Mouse (Mus musculus) adipocyte (in vitro differentiated cells): ENCODE data around the gene Camk2b.

Experiments
- DNase-seq: peaks from one replicate; pipeline ENCODE4 v3.0.0-alpha.2; 2016; ENCODE audit warnings: low spot score

The Camk2b gene

DNA sequence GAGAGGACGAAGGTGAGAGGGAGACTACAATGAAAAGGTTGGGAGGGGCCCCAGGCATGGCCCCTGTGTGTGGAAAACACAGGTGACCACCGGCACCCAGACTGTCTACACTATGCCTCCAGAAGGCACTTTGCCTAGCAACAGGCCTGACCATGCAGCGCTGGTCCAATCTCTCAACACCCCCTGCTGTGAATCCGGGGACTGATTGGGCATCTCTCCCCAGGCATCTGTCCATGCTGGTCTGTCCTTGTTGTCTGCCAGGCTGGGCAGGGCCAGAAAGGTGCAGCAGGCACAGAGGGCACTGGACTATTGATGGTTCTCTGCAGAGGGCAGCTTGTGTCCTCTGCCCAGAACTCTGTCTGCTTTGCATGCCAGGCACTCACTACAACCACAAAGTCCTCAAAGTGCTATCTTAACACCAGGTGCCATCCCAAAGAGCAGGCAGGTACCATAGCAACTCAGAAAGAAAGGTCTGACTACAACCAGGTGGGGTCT lies 16.0 kb downstream of the Camk2b start:
- no peak for DNase-seq

GRCm38 (mm10) chr11:6048208-6048607 lies 18.0 kb downstream of the Camk2b start:
- DNase-seq, result no peak

GRCm38 (mm10) chr11:6038929-6039328 lies 27.2 kb downstream of the Camk2b start:
- no peak for DNase-seq

DNA sequence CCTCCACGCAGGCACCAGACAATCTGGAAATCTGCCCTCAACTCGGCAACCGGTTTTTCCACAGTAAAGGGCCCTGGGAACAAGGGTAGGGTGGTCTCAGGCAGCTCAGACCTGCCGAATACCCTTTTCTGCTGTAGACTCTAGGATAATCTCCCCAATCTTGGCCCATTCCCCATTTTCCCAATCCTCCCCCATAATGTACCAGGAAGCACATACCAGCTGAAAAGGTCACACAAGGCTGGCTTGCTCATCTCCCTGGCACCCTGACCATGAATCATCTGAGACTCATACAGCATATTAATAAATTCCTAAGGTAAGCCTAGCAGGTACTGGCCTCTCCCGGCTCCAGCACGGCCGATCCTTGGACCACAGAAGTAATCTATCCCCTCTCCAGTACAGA lies 28.5 kb downstream of the Camk2b start:
- DNase-seq, result no peak

DNA sequence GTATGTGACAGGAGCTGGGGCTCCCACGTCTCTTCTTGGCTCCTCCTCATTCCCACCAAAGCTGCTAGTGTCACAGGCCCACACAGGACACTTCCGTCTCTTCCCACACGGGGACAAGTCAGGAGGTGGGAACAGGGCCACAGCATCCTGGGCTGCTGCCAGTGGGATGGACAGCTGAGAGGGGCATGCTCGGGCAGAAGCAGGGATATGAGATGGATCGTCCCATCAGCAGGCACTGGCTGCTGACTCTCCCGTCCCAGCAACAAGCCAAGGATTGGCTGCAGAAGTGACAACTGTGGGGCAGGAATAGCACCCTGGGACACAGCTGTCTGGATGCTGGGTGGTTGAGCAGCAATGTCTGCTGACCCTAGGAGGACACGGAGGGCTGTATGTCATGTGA lies 29.0 kb downstream of the Camk2b start:
- no peak for DNase-seq

- DNase-seq, result no peak
These were observed 29.7 kb downstream of the Camk2b start for GRCm38 (mm10) chr11:6036477-6036876.

GRCm38 (mm10) chr11:6035521-6035920 lies 30.6 kb downstream of the Camk2b start:
- peak; percentile 29 for DNase-seq

GRCm38 (mm10) chr11:6034740-6035139 lies 31.4 kb downstream of the Camk2b start:
- DNase-seq, result no peak

DNA sequence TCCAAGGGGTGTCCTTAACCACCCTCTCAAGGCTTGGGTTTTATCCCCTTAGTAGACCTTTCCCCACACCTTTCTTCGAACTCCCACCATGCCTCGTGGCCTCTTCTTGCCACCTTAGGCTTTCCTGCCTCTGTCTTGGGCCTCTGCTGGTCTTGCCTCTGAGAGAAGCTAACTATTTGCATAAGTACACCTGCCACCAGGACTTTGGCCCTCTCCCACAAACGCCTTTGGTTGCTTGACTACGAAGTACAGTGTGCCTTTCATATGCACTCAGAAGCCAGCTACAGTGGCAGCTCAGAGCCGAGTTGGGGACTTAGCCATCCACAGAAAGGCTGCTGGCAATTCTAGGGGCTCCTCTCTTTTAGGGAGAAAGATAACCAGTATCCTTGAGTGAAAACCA lies 32.4 kb downstream of the Camk2b start:
- no peak for DNase-seq

DNA sequence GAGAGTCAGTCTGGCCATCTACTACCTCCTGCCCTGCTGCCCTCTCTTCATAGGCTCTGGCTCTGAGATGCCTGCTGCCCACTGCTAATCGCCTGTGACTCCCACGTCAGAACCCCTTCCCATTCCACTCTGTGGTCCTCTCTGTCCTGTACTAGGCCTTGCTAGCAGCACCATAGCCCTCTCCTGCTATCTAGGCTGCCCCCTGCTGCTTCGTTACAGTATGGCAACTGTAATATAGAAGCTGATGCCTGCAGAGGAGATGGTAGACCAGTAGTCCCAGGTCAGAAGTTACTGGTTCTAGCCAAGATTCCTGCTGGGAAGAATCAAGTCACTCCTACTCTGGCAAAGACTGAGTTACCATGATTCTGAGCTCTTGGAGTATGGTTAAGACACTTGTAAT lies 33.0 kb downstream of the Camk2b start:
- peak; percentile 80 for DNase-seq

GRCm38 (mm10) chr11:6030650-6031049 lies 35.5 kb downstream of the Camk2b start:
- peak; percentile 85 for DNase-seq

DNA sequence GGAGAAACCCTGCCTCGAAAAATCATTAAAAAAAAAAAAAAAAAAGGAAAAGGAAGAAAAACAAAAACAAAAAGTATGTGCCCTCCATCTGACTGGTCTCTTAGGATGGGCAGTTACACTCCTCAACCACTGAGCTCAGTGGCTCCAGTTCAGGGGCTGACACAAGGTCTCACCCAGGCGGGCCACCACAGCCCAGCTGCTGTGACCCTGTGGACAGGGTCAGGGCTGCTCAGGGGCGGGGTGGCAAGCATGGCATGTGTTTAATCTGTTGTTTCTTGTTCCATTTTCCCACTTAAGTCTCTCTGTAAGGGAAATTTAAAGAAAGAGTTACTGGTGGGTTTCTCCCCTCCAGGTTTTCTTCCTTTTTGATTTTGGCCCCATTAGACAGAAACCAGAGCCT lies 36.4 kb downstream of the Camk2b start:
- no peak for DNase-seq

GRCm38 (mm10) chr11:6028911-6029310 lies 37.3 kb downstream of the Camk2b start:
- DNase-seq, result peak; percentile 32

GRCm38 (mm10) chr11:6026361-6026760 lies 39.8 kb downstream of the Camk2b start:
- DNase-seq, result peak; percentile 81

DNA sequence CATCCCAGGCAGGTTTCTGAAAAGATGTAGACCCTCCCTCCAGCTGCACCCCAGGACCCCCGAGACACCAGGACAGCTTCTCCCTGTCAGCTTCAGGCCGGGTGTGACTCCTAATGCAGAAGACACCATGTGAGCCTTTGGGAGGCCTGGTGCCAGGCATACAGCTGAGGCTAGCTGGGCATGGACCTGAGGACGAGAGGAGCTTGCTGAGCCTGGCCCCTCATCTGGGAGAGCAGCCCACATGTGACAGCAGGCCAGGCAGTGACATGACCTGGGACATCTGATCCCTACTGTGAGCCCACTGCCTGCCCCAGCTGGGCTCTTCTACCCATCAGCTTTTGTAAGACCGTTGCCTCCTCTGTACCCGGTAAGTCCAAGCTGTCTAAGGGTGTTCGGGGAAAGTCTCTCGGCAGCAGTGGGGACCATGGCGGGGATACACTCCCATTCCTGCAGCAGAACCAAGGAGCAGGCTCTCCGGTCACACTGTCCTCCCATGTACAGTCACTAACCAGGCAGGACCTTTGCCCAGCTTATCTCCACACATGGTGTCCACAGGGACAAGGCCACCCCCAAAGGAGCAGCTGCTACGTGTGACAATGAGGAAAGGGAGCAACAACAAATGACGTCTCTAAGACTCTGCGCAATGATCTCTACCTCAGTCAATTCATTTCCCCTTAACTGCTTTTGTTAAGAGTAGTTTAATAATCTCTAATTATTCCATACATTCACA lies 41.1 kb downstream of the Camk2b start:
- no peak for DNase-seq

DNA sequence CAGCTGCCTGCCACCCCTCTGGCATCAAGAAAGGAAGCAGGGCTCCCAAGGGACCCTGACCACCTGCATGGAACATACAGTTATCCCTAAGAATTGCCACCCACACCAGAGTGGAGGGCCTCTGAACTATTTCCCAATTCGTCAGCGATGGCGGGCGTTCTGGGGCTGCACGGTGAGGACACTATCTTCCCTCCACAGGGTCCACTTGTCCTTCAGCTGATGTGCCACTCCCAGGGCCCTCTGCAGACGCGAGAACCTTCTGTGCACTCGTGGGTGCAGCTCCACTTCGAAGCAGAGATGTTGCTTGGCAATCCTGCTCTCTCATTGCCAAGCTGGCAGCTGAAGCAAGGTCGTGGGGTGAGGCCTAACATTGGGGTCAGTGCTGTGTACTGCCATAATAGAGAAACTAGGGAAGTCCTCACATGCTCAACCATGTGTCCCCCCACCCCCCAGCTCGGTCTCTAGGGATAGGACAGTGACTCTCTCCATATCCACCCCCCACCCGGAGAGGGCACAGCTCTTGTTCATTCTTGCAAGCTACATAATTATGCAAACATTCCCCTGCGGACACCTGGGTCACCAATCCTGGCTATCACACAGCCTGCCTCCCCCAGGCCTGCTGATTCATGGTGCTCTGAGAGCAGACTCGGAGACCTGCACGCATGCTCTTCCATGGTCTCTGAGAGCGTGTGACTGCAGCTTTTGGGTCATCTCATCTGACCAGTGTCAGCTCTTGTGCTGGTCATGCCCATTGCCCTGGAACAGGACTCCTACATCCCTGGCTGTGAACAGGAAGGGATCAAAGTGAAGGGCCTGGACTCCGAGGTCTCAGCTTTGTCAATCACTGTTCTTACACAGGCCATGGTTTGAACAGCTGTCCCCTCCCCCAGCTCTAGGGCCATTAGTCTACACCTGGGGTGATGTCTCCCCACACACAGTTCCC lies 45.0 kb downstream of the Camk2b start:
- no peak for DNase-seq

GRCm38 (mm10) chr11:6020360-6020759 lies 45.8 kb downstream of the Camk2b start:
- DNase-seq, result no peak

DNA sequence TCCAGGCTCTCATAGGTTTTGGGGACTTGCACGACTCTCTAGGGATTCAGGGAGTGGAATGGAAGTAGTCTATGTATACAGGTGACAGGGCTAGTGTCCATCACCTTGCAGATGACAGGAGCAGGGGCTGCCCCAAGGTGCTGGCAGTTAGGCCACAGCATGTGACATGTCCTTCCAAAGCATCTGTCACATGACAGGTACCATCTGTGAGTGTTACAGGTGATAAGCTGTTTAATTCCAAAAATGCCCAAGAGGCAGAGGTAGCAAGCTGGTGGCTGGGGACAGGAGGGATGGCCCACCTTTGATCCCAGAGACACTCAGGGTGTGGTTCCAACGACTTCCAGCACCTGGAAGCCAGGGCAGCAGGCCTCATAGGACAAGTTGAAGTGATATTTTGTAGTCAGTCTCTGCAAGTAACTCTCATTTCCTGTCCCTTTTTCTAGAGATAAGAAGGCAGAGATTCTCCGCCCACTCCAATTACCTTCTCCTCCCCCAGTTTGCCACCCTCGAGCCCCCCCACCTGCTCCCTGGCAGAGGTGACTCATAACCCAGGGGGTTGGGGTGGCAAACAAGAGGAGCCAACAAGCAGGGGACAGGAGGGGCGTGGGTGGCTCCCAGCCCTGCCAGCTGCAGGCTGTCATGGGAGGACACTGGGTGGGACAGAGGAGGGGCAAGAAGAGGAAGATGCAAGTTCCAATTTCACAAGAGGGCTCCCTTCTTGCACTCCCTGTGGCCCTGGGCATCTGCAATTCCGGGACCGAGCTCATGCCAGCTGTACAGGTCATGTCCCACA lies 47.7 kb downstream of the Camk2b start:
- no peak for DNase-seq

GRCm38 (mm10) chr11:6017484-6018140 lies 48.5 kb downstream of the Camk2b start:
- DNase-seq, result no peak

DNA sequence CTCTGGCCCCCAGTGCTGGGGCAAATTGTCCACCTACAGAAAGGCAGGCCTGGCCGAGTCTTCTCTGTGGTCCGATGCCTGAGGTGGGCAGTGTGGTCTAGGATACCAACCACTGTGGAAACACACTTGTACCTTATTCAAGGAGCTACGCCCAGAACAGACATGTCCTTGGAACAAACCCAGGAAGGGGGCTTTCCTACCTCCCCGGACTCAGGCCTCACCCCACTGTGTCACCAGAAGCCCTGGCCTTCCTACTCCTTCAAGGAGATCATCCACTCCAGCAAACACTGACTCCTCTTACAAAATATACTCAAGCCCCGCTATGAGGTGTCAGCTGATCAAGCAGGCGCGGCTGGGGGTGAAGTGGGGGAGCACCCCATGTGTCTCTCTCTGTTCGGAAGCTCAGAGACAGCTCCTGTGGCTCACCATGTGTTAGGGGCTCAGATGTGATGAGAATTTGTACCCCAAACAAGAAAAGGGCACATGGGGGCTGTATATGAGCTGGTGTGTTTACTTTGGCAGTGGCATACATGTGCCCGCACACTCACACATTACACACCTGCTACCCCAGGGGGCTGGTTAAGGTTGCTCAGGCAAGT lies 49.3 kb downstream of the Camk2b start:
- DNase-seq, result no peak

DNA sequence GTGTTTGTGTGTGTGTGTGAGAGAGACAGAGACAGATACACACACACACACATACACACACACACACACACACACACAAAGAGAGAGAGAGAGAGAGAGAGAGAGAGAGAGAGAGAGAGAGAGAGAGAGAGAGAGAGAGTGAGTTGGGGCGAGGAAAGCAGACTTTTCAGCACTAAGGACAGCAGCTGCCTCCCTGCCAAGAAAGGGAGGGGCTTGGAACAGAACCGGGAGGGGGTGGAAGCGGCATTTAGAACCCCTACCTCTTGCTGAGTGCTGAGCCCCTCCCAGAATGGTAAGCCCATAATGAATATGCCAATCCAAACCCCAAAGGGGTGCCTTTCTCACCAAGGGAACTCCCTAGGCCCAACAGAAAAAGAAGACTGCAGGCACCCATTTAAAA lies 49.8 kb downstream of the Camk2b start:
- DNase-seq, result peak; percentile 61
